Mouse (Mus musculus) c-Kit-negative CD71-positive TER-119-positive erythroid progenitor cells, embryonic 14.5 days (primary cell): ENCODE results near the gene Prc1.

Source experiments
- DNase-seq: peaks from one replicate; pipeline ENCODE4 v3.0.0-alpha.2; 2013; ENCODE audit warnings: low read depth, low spot score

Gene Prc1

DNA sequence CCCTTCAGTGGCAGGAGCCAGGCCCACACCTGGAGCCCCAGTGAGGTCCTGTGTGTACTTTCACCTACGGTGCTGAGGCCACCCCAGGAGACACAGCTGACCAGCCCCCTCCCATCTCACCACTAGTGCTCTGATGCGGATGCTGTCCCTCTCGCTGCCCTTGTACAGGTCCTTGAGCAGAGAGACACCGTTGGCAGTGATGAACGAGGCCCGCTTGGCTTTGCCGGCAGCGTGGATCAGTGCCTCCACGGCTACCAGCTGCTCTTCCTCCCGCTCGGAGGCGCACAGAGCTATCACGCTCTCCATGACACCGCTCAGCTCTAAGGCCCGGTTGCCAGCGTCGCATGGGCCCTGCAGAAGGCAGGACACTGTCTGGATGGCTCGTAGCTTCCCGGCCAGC lies 37.2 kb downstream of the Prc1 start:
- no peak for DNase-seq

DNA sequence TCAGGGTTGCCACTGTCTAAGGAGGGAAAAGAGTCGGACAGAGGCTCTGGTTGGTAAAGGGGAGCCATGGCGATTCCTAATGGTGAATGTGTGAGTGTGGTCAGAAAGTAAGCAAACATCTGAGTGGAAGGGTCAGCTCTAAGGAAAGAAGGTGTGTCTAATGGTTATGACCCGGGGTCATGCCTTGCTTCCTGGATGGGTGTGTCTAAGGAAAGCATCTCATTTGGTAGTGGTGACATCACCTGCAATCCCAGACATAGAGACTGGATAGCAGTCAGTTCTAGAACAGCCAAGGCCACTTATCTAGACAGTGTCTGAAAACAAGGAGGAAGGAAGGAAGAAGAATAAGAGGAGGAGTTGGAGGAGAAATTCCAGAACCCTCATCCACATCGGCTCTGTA lies 40.6 kb downstream of the Prc1 start:
- DNase-seq = no peak

DNA sequence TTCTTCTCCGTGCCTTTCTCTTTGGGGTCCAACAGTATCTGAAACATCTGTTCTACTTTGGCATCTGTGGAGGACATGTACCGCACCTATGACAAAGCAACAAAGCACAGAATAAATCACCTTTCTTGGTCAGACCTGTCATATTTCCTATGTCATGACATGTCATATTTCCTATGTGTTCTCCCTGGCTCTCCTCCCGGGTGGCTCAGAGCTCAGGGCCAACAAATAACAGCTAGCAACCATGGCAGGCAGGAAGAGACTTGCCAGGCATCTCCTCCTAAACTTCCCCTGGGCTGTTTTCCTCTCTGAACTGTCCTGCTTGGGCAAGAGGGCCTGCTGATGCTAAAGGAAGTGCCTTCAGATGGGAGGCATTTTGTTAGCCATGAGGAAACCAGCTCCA lies 42.7 kb downstream of the Prc1 start:
- no peak for DNase-seq

DNA sequence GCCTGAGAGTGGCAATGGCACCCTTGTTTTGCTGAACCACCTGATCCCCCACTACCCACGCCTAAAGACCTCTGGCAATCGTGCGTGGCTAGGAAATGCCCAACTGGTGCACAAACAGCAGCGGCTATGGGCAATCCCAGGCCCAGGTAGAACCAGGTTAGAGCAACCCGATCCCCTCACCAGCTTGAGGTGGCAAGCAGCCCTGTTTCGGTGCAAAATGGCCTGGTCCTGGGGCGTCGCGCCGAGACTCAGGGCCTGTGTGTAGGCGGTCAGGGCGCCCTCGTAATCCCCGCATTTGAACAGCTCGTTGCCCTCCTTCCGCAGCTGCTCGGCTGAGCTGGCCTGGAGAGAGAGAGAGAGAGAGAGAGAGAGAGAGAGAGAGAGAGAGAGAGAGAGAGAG lies 45.1 kb downstream of the Prc1 start:
- DNase-seq = no peak

DNA sequence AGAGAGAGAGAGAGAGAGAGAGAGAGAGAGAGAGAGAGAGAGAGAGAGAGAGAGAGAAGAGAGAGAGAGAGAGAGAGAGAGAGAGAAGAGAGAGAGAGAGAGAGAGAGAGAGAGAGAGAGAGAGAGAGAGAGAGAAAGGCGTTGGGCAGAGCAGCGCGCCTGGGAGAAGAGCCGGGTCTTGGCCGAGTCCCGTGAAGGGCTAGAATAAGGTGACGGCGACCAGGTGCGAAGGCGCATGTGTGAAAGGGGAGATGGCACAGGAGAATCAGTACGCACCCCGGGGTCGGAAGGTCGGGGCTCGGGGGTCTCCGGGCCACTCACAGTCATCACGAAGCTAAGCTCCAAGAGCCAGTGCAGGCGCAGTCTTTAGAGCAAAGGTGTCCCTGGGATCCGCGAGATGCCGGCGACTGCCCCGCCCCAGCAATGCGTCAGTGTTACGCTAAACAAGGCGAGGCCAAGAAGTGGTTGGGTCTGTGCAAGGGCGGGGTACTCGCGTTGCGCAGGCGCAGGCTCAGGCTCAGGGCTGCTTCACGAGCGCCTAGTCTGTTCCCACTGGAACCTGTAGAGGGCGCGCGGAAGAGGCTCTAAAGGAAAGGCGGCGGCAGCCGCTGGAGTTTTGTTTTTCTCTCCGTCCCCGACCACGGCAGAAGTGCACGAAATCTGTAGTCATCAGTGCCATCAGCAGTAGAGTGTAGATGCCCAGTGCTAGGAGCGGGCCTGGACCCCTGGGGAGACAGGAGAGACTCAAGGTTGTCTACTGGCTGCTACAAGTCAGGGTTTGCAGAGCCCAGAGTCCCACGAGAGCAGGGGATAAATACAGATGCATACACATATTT lies 45.8 kb downstream of the Prc1 start:
- peak; percentile 98 for DNase-seq

DNA sequence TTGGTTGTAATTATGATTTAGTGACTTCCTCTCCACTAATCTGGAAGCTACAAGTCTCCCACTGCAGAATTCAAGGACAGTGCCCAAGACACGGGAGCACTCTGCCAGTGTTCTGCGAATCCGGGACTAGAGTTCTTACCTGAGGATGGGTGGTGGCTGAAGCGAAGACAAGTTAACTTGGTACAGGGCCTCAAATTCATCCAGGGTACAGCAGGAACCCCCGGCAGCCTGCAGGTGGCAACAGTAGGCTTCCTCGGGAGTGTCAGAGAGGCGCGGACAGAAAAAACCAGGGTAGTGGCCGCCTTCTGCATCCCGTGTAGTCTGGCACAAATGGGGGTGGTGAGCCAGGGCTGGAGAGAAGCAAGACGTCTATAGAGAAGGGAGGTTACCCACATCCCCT lies 46.5 kb downstream of the Prc1 start, which contains the start of gene Unc45a:
Gene Unc45a, minus strand, starts transcription at position 213 of the 400 bp plus-strand sequence.
- peak; percentile 60 for DNase-seq

DNA sequence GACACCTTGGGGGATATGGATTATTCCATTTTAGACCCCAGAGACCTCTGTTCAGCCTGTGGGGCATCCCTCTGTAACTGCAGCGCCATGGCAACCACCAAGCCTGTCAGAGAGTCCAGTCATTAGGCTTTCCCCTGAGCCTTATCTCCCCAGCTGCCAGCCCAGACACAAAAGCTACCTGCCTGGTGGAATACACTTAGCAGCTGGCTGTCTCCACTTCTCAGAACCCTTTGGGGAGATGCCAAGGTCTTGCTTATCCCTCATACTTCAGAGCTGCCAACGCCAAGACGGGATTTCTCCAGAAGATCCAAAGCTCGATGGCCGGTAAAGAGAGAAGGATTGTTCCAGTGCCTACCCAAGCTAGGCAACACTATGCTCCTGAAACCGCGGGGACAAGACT lies 47.5 kb downstream of the Prc1 start:
- DNase-seq = no peak

DNA sequence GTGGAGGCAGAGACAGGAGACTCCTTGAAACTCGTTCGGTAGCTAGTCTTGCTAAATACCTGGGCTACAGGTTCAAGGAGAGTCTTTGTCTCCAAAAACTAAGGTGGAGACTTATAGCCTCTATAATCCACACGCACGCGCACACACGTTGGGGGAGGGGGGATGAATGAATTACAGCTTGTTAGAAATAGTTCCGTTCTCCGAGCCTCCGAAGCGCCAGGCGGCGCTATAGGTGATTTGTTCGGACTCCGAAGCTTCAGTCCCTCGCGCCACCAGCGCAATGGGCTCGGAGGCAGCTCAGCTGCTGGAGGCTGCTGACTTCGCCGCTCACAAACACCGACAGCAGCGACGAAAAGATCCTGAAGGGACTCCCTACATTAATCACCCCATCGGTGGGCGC lies 48.6 kb downstream of the Prc1 start, which contains the start of gene Hddc3:
Gene Hddc3, plus strand, starts transcription at position 247 of the 400 bp plus-strand sequence.
- DNase-seq = peak; percentile 78

DNA sequence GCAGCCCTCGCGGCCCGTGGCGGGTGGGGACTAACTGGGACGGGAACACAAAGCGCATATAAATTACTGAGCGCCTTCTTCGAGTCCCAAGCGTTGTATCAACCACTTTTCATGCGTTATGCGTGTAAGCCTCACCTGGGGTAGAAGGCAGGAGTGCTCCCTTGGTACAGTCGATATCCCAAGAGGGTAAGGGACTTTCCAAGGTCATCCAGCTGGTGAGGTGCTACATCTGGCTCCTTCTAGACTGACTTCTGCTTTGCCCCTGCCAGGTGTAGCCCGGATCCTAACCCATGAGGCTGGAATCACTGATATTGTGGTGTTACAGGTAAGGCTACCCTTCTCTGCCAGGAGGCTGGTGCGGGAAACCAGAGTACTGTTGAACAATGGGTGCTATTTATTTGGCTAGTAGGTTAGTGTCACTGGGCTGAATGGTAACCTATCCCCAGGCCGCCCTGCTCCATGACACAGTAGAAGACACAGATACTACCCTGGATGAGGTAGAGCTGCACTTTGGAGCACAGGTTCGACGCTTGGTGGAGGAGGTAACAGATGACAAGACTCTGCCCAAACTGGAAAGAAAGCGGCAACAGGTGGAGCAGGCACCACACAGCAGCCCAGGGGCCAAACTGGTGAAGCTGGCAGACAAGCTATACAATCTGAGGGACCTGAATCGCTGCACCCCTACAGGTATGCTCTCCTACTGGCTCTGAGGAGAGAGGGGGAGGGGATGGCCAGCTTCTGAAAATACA lies 49.2 kb downstream of the Prc1 start:
- no peak for DNase-seq

DNA sequence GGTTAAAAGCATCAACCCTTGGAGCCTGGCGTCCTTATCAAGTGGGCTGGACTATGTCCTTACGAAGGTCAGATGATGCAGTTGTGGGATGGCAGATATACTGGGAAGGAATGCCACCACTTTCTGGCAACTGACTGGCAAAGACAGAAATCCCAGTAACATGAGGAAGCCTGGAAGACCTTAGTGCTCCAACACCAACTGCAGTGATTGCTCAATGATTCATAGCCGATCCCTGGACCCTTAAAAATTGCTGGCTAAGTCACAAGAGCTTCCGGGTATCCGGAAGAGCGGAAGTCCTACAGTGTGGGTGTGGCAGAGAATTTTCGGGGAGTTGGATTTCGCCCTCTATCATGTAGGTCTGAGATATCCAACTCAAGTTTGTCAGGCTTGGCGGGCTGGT lies 51.9 kb downstream of the Prc1 start:
- no peak for DNase-seq

DNA sequence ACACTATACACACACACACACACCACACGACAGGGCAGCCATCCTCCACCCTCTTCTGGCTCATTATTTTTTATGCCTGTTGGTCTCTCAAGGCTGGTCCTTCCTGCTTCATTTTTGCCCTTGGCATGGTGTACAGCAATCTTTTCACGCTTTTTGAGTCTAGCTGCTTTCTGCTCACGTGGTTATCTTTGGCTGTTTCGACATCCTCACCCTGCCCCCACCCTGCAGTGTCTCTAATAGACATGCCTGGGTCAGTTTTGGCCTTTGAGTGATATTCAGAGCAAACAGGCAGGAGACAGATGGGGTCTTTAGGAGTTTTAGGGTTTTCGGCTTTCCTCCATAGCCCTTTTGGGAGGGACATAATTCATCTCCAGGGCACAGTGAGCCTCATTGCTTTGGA lies 52.6 kb downstream of the Prc1 start:
- no peak for DNase-seq

DNA sequence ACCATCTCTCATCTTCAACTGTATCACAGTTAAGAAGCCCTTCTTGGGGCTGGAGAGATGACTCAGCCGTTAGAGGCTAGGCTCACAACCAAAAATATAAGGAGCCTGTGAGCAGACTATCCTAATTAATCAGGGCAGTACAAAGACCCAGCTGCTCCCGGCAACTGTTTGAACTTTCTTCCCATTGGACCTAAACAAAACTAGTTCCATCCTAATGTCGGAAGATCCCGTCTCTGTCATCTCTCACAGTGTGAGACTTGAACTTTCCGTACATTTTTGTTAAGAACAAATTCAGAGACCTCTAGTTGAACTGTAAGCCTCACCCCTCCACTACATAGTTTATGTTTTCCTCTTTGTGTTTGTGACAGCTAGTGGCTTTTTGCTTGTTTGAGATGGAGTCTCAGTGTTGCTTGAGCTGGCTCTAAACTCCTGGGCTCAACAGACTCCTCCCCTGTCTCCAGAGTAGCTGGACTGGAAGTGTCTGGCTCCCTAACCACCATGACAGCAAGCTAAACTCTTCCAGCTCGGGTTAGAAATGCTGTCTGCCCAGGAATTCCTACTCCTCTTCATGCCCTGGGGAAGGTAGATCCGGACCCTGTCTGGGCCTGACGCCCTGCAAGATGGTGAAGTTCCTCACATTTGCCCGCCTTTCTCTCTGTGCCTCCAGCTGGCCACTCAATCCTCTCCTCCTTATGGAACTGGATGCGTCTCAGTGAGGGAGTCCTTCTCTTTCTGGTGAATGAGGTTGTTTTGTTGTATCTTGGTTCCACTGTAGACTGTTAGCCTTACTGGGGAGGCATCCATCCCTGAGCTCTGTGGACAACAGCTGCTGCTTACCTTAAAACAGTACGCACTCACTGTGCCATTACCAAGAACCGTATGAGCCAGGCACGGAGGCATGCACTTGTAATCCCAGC lies 53.7 kb downstream of the Prc1 start:
- no peak for DNase-seq

DNA sequence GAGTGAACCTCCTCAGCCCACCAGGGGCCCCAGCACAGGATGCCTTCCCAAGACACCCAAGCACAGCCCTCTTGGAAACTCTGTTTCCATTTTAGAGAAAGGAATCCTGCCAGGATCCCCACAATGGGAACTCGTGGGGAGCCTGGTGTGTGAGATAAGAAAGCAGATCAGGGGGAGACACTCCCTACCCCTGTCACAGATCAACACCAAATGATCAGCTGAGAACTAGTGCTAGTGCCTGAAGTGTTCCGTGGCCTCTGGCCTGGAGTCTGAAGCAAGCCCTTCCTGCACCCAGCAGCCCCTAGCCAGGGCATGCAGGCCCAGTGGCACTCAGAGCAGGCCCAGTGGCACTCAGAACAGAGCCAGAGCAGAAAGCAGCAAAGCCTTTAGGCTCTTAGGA lies 56.6 kb downstream of the Prc1 start:
- no peak for DNase-seq

DNA sequence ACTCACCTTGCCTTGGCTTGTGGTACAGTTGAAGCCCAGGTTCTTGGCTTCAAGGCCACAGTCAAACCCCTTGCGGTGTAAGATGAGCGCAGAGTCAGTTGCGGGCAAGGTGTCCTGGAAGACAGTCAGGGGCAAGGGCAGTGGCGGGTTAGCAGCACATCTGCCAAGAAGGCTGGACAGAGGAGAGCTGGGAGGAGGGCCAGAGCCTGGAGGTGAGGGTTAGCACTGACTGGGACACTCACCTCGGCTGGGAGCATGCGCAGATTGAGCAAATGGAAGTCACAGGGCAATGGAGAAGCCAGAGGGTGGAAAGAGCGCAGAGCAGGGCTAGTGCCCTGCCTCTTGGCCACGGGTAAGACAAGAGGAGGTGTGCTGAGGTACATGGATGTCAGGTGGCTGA lies 58.7 kb downstream of the Prc1 start:
- no peak for DNase-seq

DNA sequence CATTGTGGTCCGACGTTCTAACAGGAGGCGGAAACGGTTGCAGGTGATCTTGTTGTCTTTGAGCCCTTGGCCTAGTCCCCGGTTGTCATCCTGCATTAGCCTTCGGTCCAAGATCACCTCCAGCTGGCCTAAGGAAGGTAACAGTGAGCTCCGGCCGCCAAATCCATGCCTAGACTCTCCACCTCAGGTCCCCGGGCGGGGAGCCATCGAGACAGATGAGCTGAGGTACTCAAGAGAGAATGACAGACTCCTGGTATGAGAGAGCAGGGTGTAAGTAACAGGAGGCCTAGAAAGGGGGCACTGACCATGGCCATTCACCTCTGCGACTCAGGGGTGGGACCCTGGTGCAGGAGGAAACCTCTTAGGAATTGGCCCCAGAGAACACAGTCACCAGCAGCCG lies 62.1 kb downstream of the Prc1 start:
- DNase-seq = no peak

DNA sequence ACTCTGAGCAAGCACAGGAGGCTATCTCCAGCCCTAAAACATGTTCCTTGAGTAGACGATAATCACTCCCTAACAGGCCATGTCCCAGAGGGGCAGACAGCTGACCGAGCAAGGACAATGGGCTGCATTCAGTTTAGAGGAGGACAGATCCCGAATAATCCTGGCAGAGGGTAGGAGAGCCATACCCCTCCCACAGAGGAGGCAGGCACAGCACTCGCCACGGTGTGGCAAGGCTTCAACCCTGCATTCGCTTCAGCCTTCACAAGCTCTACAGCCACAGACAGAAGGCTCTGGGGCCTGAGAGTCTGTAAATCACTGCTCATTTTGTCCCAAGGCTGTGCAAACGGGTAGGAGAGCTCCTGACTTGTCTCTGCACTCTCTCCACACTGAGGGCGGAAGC lies 62.9 kb downstream of the Prc1 start:
- DNase-seq = no peak

DNA sequence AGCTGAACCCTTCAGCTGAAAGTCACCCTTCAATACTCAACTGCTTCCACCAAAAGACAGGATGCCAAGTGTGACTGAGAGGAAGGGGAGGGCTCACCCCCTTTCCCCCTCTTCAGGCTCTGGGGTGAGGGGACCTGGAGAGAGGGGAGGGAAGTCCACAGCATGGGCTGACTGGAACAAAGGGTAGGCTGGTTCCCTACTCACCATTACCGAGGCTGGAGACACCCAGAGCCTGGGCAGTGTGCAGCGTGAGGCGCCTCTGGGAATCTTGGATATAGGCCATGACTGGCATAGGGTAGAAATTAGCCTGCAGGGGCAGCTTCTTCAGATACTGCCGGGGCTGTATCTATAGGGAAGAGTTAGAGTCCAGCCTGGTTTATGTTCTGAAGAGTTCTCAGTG lies 63.8 kb downstream of the Prc1 start:
- no peak for DNase-seq

DNA sequence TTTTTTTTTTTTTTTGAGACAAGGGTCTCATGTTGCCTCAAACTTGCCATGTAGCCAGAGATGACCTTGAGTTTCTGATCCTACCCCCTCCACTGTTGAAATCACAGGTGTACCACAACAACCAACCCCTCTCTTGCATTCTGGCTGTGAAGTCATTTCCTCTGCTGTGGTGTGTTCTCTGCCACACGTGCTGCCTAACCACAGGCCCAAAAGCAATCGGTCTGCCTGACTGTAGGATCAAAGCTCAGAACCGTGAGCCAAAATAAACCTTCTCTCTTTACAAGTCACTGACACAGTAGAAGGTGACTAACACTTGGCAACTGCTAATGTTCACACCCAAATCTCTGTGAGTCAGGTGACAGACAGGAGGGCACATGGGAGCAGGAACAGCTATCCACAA lies 66.2 kb downstream of the Prc1 start:
- no peak for DNase-seq

DNA sequence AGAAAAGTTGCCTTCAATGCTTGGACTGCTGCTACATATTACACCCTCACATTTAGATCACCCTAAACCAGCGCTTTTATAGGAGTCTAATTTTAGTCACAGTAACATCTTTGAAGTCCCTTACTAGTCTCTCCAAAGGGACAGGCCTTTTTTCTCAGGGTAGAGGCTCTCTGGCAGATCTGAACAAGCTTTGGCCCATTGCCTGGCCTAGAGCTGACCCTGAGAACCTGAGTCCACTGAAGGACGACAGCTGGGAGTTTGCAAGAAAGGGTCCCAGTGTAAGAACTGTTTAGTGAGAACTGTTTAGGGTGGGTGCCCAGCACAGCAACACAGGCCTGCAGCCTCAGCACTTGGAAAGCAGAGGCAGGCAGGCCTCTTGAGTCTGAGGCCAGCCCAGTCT lies 71.5 kb downstream of the Prc1 start:
- no peak for DNase-seq
